Mouse (Mus musculus): Measurements from ENCODE around the gene Rundc3a. TPM values are rescaled to one million over a fixed set of nuclear protein-coding genes. Genes with fewer than 3 reads are reported as not detected.

The Rundc3a gene
- polyA plus RNA-seq, 1 experiment from 2014 or later = 151 TPM

GRCm38 (mm10) chr11:102424666-102425065 is 31.5 kb downstream of the Rundc3a start:
- ATAC-seq = no peak
- H3K9ac ChIP-seq (ENCODE audit: low read depth, low read length) = no peak overlapping the region
- H3K27ac ChIP-seq (ENCODE audit: low read length) = no peak overlapping the region
- no peaks in the 10 kb centered on the region for H3K36me3 ChIP-seq (ENCODE audit: control insufficient read depth, insufficient read depth, low read length)
- H3K4me1 ChIP-seq (ENCODE audit: control insufficient read depth, insufficient read depth, low read length) = peaks cover 4% of the 10 kb centered on the region
- 78% methylated on average over 6 of the region's 6 CpGs for WGBS
- no peaks in the 10 kb centered on the region for H3K9me3 ChIP-seq (replicated peaks; ENCODE audit: control insufficient read depth, low read length, poor library complexity, severe bottlenecking)
- H3K27me3 ChIP-seq (ENCODE audit: control insufficient read depth, insufficient read depth, low read depth, low read length) = no peaks in the 10 kb centered on the region
- H3K4me3 ChIP-seq (ENCODE audit: low read depth, low read length) = no peak overlapping the region
- H3K4me2 ChIP-seq (ENCODE audit: low read length) = no peak overlapping the region

DNA sequence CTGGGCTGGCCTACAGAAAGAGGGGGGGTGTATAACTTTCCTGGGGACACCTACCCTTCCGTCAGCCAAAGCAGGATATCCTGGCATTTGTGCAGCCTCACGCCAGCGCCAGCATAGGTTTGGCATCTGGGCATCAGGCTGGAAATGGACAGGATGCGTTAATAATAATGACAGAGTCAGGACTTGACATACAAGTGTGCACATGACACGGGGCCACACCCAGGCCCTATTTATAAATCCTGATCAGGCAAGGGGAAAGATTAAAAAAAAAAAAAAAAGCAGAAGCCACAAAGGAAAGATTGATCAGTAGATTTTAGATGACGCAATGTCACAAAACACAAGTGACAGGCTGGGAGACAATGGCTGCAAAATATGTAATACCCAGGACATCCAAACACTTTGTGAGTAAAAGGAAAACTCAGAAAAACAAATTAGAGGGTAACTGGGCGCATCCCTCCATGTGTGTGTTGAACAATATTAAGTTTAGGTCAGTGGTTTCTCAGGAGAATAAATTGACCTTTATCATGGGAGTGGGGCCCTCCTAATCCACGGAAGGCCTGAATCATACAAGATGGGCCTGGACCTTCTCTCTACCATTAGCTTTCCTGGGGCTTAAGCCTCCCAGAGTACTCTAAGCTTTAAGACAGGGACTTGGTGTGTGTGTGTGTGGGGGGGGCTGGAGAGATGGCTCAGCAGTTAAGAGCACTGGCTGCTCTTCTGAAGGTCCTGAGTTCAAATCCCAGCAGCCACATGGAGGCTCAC is 32.5 kb downstream of the Rundc3a start:
- Histone ChIP-seq H3K4me1 (ENCODE audit: control insufficient read depth, insufficient read depth, low read length) (peaks cover 7% of the 10 kb centered on the region), H3K36me3 (ENCODE audit: control insufficient read depth, insufficient read depth, low read length) (no peaks in the 10 kb centered on the region), H3K27ac (ENCODE audit: low read length) (no peak overlapping the region), H3K9ac (ENCODE audit: low read depth, low read length) (no peak overlapping the region), H3K27me3 (ENCODE audit: control insufficient read depth, insufficient read depth, low read depth, low read length) (no peaks in the 10 kb centered on the region), H3K4me3 (ENCODE audit: low read depth, low read length) (no peak overlapping the region), H3K9me3 (replicated peaks; ENCODE audit: control insufficient read depth, low read length, poor library complexity, severe bottlenecking) (no peaks in the 10 kb centered on the region), H3K4me2 (ENCODE audit: low read length) (no peak overlapping the region)
- no peak for ATAC-seq
- 88% methylated on average over 8 of the region's 8 CpGs for WGBS

DNA sequence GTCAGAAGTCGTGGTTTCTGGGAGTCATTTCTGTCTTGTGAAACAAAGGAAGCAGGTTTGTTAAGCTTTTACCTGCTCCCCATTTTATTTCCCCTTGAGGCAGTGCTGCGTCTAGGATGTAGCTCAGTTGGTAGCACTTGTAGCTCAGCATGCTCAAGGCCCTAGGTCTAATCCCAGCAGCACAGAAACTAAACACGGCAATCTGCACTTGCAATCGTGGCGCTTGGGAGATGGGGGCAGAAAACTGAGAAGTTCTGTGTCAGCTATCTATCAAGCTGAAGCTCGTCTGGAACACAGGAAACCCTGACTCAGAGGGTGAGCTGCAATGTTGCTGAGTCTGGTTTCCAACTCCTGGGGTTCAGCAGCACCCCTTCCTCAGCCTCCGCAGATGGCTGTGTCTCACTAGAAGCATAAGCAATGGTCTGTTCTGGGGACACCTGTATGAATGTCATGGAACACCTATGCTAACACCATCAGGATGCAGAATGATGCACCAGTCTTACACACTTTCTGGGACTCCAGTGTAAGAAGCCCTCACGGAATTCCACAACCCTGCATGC is 35.9 kb downstream of the Rundc3a start:
- WGBS = 68% methylated on average over 8 of the region's 8 CpGs
- Histone ChIP-seq H3K4me2 (ENCODE audit: low read length) (no peak overlapping the region), H3K4me3 (ENCODE audit: low read depth, low read length) (no peak overlapping the region)

DNA sequence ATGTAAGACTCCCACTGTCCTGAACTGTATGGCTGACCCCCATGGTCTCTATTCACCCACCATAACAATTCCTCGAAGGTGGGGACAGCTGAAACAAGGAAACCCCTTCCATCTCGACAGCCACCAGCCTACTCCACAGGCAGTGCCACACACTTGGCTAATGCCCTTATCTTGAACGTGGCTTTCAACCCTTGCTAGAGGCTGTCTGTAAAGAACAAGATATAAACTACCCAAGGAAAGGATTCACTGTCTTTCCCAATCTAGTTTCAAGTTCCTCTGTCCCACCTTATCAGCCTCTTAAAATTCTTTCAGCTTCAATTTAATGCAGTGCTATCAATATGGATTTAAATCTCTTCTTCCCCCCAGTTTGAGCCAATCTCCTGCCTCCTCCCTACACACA is 36.3 kb downstream of the Rundc3a start:
- Histone ChIP-seq H3K36me3 (ENCODE audit: control insufficient read depth, insufficient read depth, low read length) (no peaks in the 10 kb centered on the region; the same call in 1 of the 2 replicates), H3K4me2 (ENCODE audit: low read length) (peak overlapping the region; percentile 99), H3K9me3 (replicated peaks; ENCODE audit: control insufficient read depth, low read length, poor library complexity, severe bottlenecking) (no peaks in the 10 kb centered on the region), H3K9ac (ENCODE audit: low read depth, low read length) (peak overlapping the region; percentile 63), H3K4me1 (ENCODE audit: control insufficient read depth, insufficient read depth, low read length) (peaks cover 11% of the 10 kb centered on the region), H3K27ac (ENCODE audit: low read length) (0 out of 2 replicates have a peak overlapping the region, but pooled peaks have one; percentile 65), H3K27me3 (ENCODE audit: control insufficient read depth, insufficient read depth, low read depth, low read length) (no peaks in the 10 kb centered on the region), H3K4me3 (ENCODE audit: low read depth, low read length) (peak overlapping the region; percentile 64)
- 47% methylated on average over 3 of the region's 3 CpGs for WGBS
- ATAC-seq = no peak

More for the DNA sequence above, 35.9 kb downstream of the Rundc3a start:
- no peak overlapping the region for H3K27ac ChIP-seq (ENCODE audit: low read length)
- no peak overlapping the region for H3K9ac ChIP-seq (ENCODE audit: low read depth, low read length)
- ATAC-seq = no peak
- no peaks in the 10 kb centered on the region for H3K27me3 ChIP-seq (ENCODE audit: control insufficient read depth, insufficient read depth, low read depth, low read length)
- no peaks in the 10 kb centered on the region for H3K36me3 ChIP-seq (ENCODE audit: control insufficient read depth, insufficient read depth, low read length)
- peaks cover 11% of the 10 kb centered on the region for H3K4me1 ChIP-seq (ENCODE audit: control insufficient read depth, insufficient read depth, low read length)
- no peaks in the 10 kb centered on the region for H3K9me3 ChIP-seq (replicated peaks; ENCODE audit: control insufficient read depth, low read length, poor library complexity, severe bottlenecking)

- no peaks in the 10 kb centered on the region for H3K9me3 ChIP-seq (replicated peaks; ENCODE audit: control insufficient read depth, low read length, poor library complexity, severe bottlenecking)
- ATAC-seq = peak; percentile 89
- peak within 1 kb of the TSS; percentile 99 for H3K4me2 ChIP-seq (ENCODE audit: low read length)
- peak within 1 kb of the TSS; percentile 64 for H3K4me3 ChIP-seq (ENCODE audit: low read depth, low read length)
- H3K27me3 ChIP-seq (ENCODE audit: control insufficient read depth, insufficient read depth, low read depth, low read length) = no peaks in the 10 kb centered on the region
- peak within 1 kb of the TSS; percentile 63 for H3K9ac ChIP-seq (ENCODE audit: low read depth, low read length)
- peaks cover 7% of the 10 kb centered on the region for H3K36me3 ChIP-seq (ENCODE audit: control insufficient read depth, insufficient read depth, low read length)
- 1% methylated on average over 29 of the region's 29 CpGs for WGBS
- peaks cover 11% of the 10 kb centered on the region for H3K4me1 ChIP-seq (ENCODE audit: control insufficient read depth, insufficient read depth, low read length)
- H3K27ac ChIP-seq (ENCODE audit: low read length) = peak within 1 kb of the TSS; percentile 67
These were observed 37.2 kb downstream of the Rundc3a start, which contains the start of gene Grn for GRCm38 (mm10) chr11:102430121-102431017. Gene Grn (plus strand): TSS chr11:102430315.

DNA sequence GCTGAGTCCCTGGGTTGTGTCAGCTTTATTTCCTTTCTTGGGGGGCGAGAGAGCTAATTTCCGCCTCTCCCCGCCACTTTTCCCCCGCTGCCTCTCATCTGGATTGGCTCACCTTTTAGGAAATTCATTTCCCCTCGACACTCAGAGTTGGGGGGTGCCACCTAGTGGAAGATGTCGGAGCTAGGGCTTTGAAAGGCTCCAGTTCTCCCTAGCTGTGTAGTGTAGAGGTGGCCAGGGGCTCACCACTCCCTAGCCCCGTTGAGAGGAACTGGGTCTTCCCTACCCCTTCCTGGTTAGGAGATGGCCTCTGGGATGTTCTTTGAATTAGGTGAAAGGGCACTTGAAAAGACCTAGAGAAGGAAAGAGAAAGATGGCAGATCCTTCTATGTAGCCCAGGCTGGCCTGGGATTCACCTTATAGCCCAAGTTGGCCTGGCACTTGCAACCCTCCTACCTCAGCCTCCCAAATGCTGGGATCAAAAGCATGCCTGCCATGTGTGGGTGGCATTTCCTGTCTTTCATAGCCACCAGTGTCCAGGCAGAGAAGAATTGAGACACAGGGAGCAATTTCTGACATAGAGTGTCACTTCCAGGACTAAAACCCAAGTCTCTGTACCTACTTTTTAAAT is 37.9 kb downstream of the Rundc3a start:
- WGBS = 0% methylated on average over 7 of the region's 7 CpGs
- peaks cover 11% of the 10 kb centered on the region for H3K4me1 ChIP-seq (ENCODE audit: control insufficient read depth, insufficient read depth, low read length)
- H3K27ac ChIP-seq (ENCODE audit: low read length) = peak overlapping the region; percentile 67
- peaks cover 13% of the 10 kb centered on the region for H3K36me3 ChIP-seq (ENCODE audit: control insufficient read depth, insufficient read depth, low read length)
- peak overlapping the region; percentile 64 for H3K4me3 ChIP-seq (ENCODE audit: low read depth, low read length)
- H3K4me2 ChIP-seq (ENCODE audit: low read length) = peak overlapping the region; percentile 99
- ATAC-seq = peak; percentile 63
- H3K9ac ChIP-seq (ENCODE audit: low read depth, low read length) = peak overlapping the region; percentile 63
- no peaks in the 10 kb centered on the region for H3K9me3 ChIP-seq (replicated peaks; ENCODE audit: control insufficient read depth, low read length, poor library complexity, severe bottlenecking)
- H3K27me3 ChIP-seq (ENCODE audit: control insufficient read depth, insufficient read depth, low read depth, low read length) = no peaks in the 10 kb centered on the region

GRCm38 (mm10) chr11:102431728-102432114 is 38.5 kb downstream of the Rundc3a start:
- Histone ChIP-seq H3K9ac (ENCODE audit: low read depth, low read length) (0 out of 2 replicates have a peak overlapping the region, but pooled peaks have one; percentile 14), H3K9me3 (replicated peaks; ENCODE audit: control insufficient read depth, low read length, poor library complexity, severe bottlenecking) (no peaks in the 10 kb centered on the region), H3K27me3 (ENCODE audit: control insufficient read depth, insufficient read depth, low read depth, low read length) (no peaks in the 10 kb centered on the region), H3K36me3 (ENCODE audit: control insufficient read depth, insufficient read depth, low read length) (peaks cover 14% of the 10 kb centered on the region), H3K27ac (ENCODE audit: low read length) (no peak overlapping the region), H3K4me2 (ENCODE audit: low read length) (no peak overlapping the region), H3K4me3 (ENCODE audit: low read depth, low read length) (no peak overlapping the region), H3K4me1 (ENCODE audit: control insufficient read depth, insufficient read depth, low read length) (peaks cover 11% of the 10 kb centered on the region)
- no peak for ATAC-seq
- WGBS = 86% methylated on average over 3 of the region's 3 CpGs

GRCm38 (mm10) chr11:102432115-102432843 is 39.1 kb downstream of the Rundc3a start:
- Histone ChIP-seq H3K4me2 (ENCODE audit: low read length) (no peak overlapping the region), H3K4me3 (ENCODE audit: low read depth, low read length) (no peak overlapping the region), H3K4me1 (ENCODE audit: control insufficient read depth, insufficient read depth, low read length) (peaks cover 14% of the 10 kb centered on the region), H3K36me3 (ENCODE audit: control insufficient read depth, insufficient read depth, low read length) (peaks cover 17% of the 10 kb centered on the region), H3K9me3 (replicated peaks; ENCODE audit: control insufficient read depth, low read length, poor library complexity, severe bottlenecking) (no peaks in the 10 kb centered on the region), H3K27me3 (ENCODE audit: control insufficient read depth, insufficient read depth, low read depth, low read length) (no peaks in the 10 kb centered on the region), H3K9ac (ENCODE audit: low read depth, low read length) (0 out of 2 replicates have a peak overlapping the region, but pooled peaks have one; percentile 14), H3K27ac (ENCODE audit: low read length) (no peak overlapping the region)
- WGBS = 69% methylated on average over 16 of the region's 16 CpGs
- ATAC-seq = no peak

Data from midbrain, embryonic 16.5 days (tissue).